Mouse (Mus musculus) C2C12 (cell line): Measurements from ENCODE around the gene Cited2.

ENCODE experiments used
- CEBPB ChIP-seq: IDR thresholded peaks from one replicate; pipeline ENCODE4 v1.6.1; 2011; ENCODE audit warnings: low read depth, mild to moderate bottlenecking, control low read depth, moderate library complexity
- CTCF ChIP-seq: IDR thresholded peaks from one replicate; pipeline ENCODE4 v1.5.1; 2011; ENCODE audit not compliant: control insufficient read depth, insufficient read depth, insufficient read length
- FOSL1 ChIP-seq: IDR thresholded peaks from one replicate; pipeline ENCODE4 v1.8.0; 2011; ENCODE audit warnings: mild to moderate bottlenecking, low read length; ENCODE audit not compliant: poor library complexity, insufficient read depth, severe bottlenecking
- MAX ChIP-seq: IDR thresholded peaks from one replicate; pipeline ENCODE4 v1.6.1; 2011; ENCODE audit warnings: mild to moderate bottlenecking, control low read depth
- MYOD1 ChIP-seq: IDR thresholded peaks from one replicate; pipeline ENCODE4 v1.6.1; 2011; ENCODE audit warnings: low read depth; ENCODE audit not compliant: control insufficient read depth, insufficient read length
- MYOG ChIP-seq: IDR thresholded peaks from one replicate; pipeline ENCODE4 v1.6.1; 2011; ENCODE audit not compliant: control insufficient read depth, insufficient read length; ENCODE audit errors: extremely low read depth
- USF1 ChIP-seq: IDR thresholded peaks from one replicate; pipeline ENCODE4 v1.6.1; 2011; ENCODE audit warnings: low read depth, mild to moderate bottlenecking, control low read depth, moderate library complexity

- TF ChIP-seq MYOD1 = no peak
- TF ChIP-seq USF1 = no peak
- no peak for TF ChIP-seq CTCF
- no peak for TF ChIP-seq MAX
- no peak for TF ChIP-seq CEBPB
- TF ChIP-seq MYOG = no peak
- TF ChIP-seq FOSL1 = no peak
Measured at GRCm38 (mm10) chr10:17691709-17692108, 31.3 kb upstream of the Cited2 start.
